Mouse (Mus musculus): ENCODE measurements around the gene Ripk1. TPM values are rescaled to one million over a fixed set of nuclear protein-coding genes. Genes with fewer than 3 reads are reported as not detected.
A peak's percentile ranks its signal among the peaks of the same experiment; 100 is the strongest.

The Ripk1 gene
- polyA plus RNA-seq, 1 experiment = 10.0 TPM

DNA sequence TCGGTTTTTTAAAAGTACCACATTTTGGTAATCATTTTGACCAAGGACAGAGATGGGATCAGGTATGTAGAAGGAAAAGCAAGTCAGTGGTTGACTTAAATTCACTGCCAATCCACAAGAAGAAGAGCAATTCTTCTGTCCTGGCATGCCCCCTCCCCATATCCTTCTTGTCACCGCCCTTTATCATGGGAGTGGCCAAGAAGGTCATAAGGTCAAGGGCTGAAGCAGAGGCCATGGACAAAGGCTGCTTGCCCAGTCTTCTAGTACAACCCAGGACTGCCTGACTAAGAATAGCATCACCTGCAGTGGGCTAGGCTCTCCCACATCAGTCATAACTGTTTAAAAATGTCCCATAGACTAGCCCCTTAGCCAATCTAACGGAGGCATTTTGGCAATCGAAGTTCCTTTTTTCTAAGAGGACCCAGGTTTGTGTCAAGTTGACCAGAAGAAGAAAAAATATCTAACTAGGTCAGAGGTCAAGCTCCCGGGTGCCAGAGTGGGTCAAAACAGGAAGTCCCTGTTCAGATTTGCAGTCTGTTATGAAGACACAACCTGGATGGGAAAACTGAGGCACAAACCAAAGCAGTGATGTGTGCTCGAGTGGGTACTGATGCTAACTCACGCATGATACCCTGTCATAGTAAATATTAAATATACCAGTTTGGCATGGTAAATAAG is 41.7 kb downstream of the Ripk1 start:
- Histone ChIP-seq H3K79me3 (ENCODE audit: low read depth) (no peaks in the 10 kb centered on the region), H3K36me3 (ENCODE audit: control insufficient read depth, insufficient read depth) (no peaks in the 10 kb centered on the region), H3ac (ENCODE audit: control insufficient read depth, insufficient read length, low read depth) (no peak overlapping the region), H3K79me2 (ENCODE audit: control insufficient read depth, insufficient read depth) (no peaks in the 10 kb centered on the region), H3K4me3 (ENCODE audit: insufficient read depth, poor library complexity, severe bottlenecking) (no peak overlapping the region), H3K27me3 (ENCODE audit: control insufficient read depth, insufficient read depth, insufficient read length) (no peaks in the 10 kb centered on the region)
- TF ChIP-seq MYOG (IDR thresholded peaks at IDR 0.05; ENCODE audit: control insufficient read depth, extremely low read depth, insufficient read length) = no peak
- TF ChIP-seq FOSL1 (IDR thresholded peaks at IDR 0.05; ENCODE audit: insufficient read depth, low read length, poor library complexity, severe bottlenecking) = no peak
- TF ChIP-seq CTCF (IDR thresholded peaks at IDR 0.05; ENCODE audit: control insufficient read depth, insufficient read depth, insufficient read length) = no peak
- no peak for TF ChIP-seq MAX (IDR thresholded peaks at IDR 0.05)
- TF ChIP-seq USF1 (IDR thresholded peaks at IDR 0.05; ENCODE audit: low read depth) = no peak
- TF ChIP-seq CEBPB (IDR thresholded peaks at IDR 0.05; ENCODE audit: low read depth) = no peak
- TF ChIP-seq MYOD1 (IDR thresholded peaks at IDR 0.05; ENCODE audit: control insufficient read depth, insufficient read length, low read depth) = no peak

DNA sequence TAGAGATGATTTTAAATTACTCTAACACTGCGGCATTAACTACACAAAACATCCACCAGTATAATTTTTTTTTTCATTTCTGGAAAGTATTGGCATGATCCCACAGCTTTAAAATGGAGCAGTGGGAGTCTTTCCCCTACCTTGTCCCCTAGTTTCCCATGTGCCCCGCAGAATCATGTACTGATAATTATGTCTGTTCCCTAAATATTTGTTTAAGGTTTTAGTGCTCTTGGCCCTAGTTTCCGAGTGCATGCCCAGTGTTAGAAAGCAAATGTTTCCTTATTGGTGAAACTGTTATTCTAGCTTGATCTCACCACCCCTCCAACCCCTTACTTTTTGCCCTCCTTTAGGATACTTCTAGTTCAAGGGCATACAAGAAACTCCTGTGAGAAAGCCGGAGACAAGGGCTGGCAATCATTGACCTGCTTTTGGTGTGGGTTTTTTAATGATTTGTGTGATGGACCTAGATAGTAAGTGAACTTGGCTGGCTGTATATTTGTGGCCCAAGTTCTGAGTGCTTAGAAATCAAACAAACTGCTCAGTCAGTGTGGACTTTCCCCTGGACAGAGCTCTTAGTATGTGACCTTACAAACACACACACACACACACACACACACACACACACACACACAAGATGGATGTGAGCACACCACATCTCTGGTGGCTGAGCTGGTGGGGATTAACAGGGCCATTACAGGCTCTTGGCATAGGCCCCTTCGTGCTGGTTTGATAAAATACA is 43.5 kb downstream of the Ripk1 start:
- no peaks in the 10 kb centered on the region for H3K79me3 ChIP-seq (ENCODE audit: low read depth)
- TF ChIP-seq CEBPB (IDR thresholded peaks at IDR 0.05; ENCODE audit: low read depth) = no peak
- TF ChIP-seq FOSL1 (IDR thresholded peaks at IDR 0.05; ENCODE audit: insufficient read depth, low read length, poor library complexity, severe bottlenecking) = no peak
- no peak for TF ChIP-seq MYOD1 (IDR thresholded peaks at IDR 0.05; ENCODE audit: control insufficient read depth, insufficient read length, low read depth)
- no peak for TF ChIP-seq USF1 (IDR thresholded peaks at IDR 0.05; ENCODE audit: low read depth)
- no peak for TF ChIP-seq MAX (IDR thresholded peaks at IDR 0.05)
- TF ChIP-seq MYOG (IDR thresholded peaks at IDR 0.05; ENCODE audit: control insufficient read depth, extremely low read depth, insufficient read length) = no peak
- no peak for TF ChIP-seq CTCF (IDR thresholded peaks at IDR 0.05; ENCODE audit: control insufficient read depth, insufficient read depth, insufficient read length)
- H3K27me3 ChIP-seq (ENCODE audit: control insufficient read depth, insufficient read depth, insufficient read length) = no peaks in the 10 kb centered on the region
- no peaks in the 10 kb centered on the region for H3K79me2 ChIP-seq (ENCODE audit: control insufficient read depth, insufficient read depth)
- no peak overlapping the region for H3ac ChIP-seq (ENCODE audit: control insufficient read depth, insufficient read length, low read depth)
- no peak overlapping the region for H3K4me3 ChIP-seq (ENCODE audit: insufficient read depth, poor library complexity, severe bottlenecking)
- no peaks in the 10 kb centered on the region for H3K36me3 ChIP-seq (ENCODE audit: control insufficient read depth, insufficient read depth)

DNA sequence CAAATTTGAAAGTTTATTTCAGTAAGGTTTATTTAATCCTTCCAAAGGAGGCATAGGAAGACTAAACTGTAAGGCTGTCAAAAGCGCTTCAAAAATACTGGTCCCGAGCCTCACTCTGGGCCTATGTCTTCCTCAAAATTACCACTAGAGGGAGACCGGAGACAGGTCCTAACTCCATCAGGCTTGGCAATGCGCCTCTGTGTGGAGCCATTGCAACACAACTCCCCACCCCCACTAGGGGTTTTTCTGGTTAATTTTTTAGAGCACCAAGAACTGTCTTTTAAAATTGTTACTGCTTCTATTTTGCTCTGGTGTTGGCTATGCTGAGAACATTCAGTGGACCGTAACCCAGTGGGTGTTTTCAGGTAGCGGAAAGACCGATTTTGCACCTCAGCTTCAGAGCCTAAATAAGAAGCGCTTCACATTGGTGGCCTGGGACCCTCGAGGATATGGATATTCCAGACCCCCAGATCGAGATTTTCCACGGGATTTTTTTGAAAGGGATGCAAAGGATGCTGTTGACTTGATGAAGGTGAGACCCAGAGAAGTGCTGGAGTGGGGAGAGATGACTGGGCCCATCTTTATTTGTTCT is 44.4 kb downstream of the Ripk1 start:
- Histone ChIP-seq H3K36me3 (ENCODE audit: control insufficient read depth, insufficient read depth) (no peaks in the 10 kb centered on the region), H3K4me3 (ENCODE audit: insufficient read depth, poor library complexity, severe bottlenecking) (no peak overlapping the region), H3K27me3 (ENCODE audit: control insufficient read depth, insufficient read depth, insufficient read length) (no peaks in the 10 kb centered on the region), H3K79me3 (ENCODE audit: low read depth) (no peaks in the 10 kb centered on the region), H3K79me2 (ENCODE audit: control insufficient read depth, insufficient read depth) (no peaks in the 10 kb centered on the region), H3ac (ENCODE audit: control insufficient read depth, insufficient read length, low read depth) (no peak overlapping the region)
- peak; percentile 93 for TF ChIP-seq CEBPB (IDR thresholded peaks at IDR 0.05; ENCODE audit: low read depth)
- no peak for TF ChIP-seq MYOD1 (IDR thresholded peaks at IDR 0.05; ENCODE audit: control insufficient read depth, insufficient read length, low read depth)
- peak; percentile 56 for TF ChIP-seq CTCF (IDR thresholded peaks at IDR 0.05; ENCODE audit: control insufficient read depth, insufficient read depth, insufficient read length)

DNA sequence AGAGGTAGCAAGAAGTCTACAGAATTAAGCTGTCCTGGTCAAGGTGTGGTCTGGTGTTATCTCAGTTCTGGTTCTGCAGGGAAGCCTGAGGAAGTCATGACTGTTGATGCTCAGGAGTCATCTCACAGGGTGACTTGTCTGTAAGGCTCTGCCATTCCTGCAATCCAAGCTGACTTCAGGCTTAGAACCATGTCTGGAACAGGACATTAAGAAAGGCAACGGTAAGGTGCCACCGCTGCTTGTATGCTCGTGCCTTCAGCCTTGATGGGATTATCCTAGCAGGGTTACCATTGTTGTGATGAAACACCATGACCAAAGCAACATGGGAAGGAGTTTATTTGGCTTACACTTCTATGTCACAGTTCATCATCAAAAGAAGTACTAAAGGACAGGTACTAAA is 45.4 kb downstream of the Ripk1 start:
- H3ac ChIP-seq (ENCODE audit: control insufficient read depth, insufficient read length, low read depth) = no peak overlapping the region
- no peaks in the 10 kb centered on the region for H3K27me3 ChIP-seq (ENCODE audit: control insufficient read depth, insufficient read depth, insufficient read length)
- no peaks in the 10 kb centered on the region for H3K79me3 ChIP-seq (ENCODE audit: low read depth)
- no peaks in the 10 kb centered on the region for H3K36me3 ChIP-seq (ENCODE audit: control insufficient read depth, insufficient read depth)
- H3K4me3 ChIP-seq (ENCODE audit: insufficient read depth, poor library complexity, severe bottlenecking) = no peak overlapping the region
- no peak for TF ChIP-seq USF1 (IDR thresholded peaks at IDR 0.05; ENCODE audit: low read depth)
- TF ChIP-seq CEBPB (IDR thresholded peaks at IDR 0.05; ENCODE audit: low read depth) = no peak
- no peak for TF ChIP-seq CTCF (IDR thresholded peaks at IDR 0.05; ENCODE audit: control insufficient read depth, insufficient read depth, insufficient read length)
- TF ChIP-seq MAX (IDR thresholded peaks at IDR 0.05) = no peak
- TF ChIP-seq MYOD1 (IDR thresholded peaks at IDR 0.05; ENCODE audit: control insufficient read depth, insufficient read length, low read depth) = no peak
- no peaks in the 10 kb centered on the region for H3K79me2 ChIP-seq (ENCODE audit: control insufficient read depth, insufficient read depth)

DNA sequence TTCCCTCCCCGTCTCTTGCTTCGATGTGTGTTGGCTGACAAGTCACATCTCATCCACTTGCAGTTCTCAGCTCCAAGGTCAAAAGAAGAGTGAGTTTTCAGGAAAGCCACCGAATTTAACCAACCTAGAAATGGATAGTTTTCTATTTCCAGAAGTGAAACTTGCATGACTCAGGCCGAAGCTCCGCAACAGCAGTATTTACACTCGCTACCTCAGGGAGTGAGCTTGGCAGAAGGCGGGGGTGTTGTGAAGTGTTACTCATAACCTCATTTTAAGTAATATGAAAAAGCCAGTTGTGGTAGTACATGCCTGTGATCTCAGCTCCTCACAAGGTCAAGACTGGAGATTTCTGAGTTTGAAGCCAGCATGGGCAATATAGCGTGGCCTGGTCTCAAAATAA is 48.3 kb downstream of the Ripk1 start:
- Histone ChIP-seq H3K36me3 (ENCODE audit: control insufficient read depth, insufficient read depth) (no peaks in the 10 kb centered on the region), H3K79me3 (ENCODE audit: low read depth) (no peaks in the 10 kb centered on the region), H3K79me2 (ENCODE audit: control insufficient read depth, insufficient read depth) (no peaks in the 10 kb centered on the region), H3K27me3 (ENCODE audit: control insufficient read depth, insufficient read depth, insufficient read length) (no peaks in the 10 kb centered on the region), H3K4me3 (ENCODE audit: insufficient read depth, poor library complexity, severe bottlenecking) (no peak overlapping the region), H3ac (ENCODE audit: control insufficient read depth, insufficient read length, low read depth) (no peak overlapping the region)
- TF ChIP-seq MAX (IDR thresholded peaks at IDR 0.05) = no peak

DNA sequence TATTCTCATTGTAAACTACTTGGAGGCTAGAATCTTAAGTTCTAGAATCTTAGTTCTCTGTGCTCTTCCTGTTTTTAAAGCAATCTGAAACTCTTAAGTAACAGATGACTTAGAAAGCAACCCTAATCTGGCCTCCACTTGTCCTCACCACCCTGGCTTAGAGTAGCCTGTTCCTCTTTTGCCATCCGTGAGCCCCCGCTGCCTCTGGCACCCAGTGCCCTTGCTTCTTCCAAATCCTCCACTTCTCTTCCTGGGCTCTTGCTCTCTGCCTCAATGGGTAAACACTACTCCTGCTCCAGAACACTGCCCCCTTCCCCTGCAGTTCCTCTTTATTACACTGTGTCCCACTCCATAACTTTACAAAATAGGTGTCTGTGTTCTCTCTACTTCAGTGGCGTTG is 49.5 kb downstream of the Ripk1 start:
- Histone ChIP-seq H3K79me3 (ENCODE audit: low read depth) (no peaks in the 10 kb centered on the region), H3K79me2 (ENCODE audit: control insufficient read depth, insufficient read depth) (no peaks in the 10 kb centered on the region), H3K4me3 (ENCODE audit: insufficient read depth, poor library complexity, severe bottlenecking) (no peak overlapping the region), H3K36me3 (ENCODE audit: control insufficient read depth, insufficient read depth) (no peaks in the 10 kb centered on the region), H3K27me3 (ENCODE audit: control insufficient read depth, insufficient read depth, insufficient read length) (no peaks in the 10 kb centered on the region), H3ac (ENCODE audit: control insufficient read depth, insufficient read length, low read depth) (no peak overlapping the region)
- TF ChIP-seq MYOD1 (IDR thresholded peaks at IDR 0.05; ENCODE audit: control insufficient read depth, insufficient read length, low read depth) (no peak), MYOG (IDR thresholded peaks at IDR 0.05; ENCODE audit: control insufficient read depth, extremely low read depth, insufficient read length) (no peak), USF1 (IDR thresholded peaks at IDR 0.05; ENCODE audit: low read depth) (no peak), FOSL1 (IDR thresholded peaks at IDR 0.05; ENCODE audit: insufficient read depth, low read length, poor library complexity, severe bottlenecking) (no peak), CTCF (IDR thresholded peaks at IDR 0.05; ENCODE audit: control insufficient read depth, insufficient read depth, insufficient read length) (no peak), MAX (IDR thresholded peaks at IDR 0.05) (no peak), CEBPB (IDR thresholded peaks at IDR 0.05; ENCODE audit: low read depth) (no peak)

Data from C2C12 (cell line).